Mouse (Mus musculus): ENCODE results near the gene Hist1h2ah. TPM values are rescaled to one million over a fixed set of nuclear protein-coding genes. Genes with fewer than 3 reads are reported as not detected.

The Hist1h2ah gene
- total and polyA plus RNA-seq, 3 experiments = 2.3 to 628 (median 8.1) TPM

DNA sequence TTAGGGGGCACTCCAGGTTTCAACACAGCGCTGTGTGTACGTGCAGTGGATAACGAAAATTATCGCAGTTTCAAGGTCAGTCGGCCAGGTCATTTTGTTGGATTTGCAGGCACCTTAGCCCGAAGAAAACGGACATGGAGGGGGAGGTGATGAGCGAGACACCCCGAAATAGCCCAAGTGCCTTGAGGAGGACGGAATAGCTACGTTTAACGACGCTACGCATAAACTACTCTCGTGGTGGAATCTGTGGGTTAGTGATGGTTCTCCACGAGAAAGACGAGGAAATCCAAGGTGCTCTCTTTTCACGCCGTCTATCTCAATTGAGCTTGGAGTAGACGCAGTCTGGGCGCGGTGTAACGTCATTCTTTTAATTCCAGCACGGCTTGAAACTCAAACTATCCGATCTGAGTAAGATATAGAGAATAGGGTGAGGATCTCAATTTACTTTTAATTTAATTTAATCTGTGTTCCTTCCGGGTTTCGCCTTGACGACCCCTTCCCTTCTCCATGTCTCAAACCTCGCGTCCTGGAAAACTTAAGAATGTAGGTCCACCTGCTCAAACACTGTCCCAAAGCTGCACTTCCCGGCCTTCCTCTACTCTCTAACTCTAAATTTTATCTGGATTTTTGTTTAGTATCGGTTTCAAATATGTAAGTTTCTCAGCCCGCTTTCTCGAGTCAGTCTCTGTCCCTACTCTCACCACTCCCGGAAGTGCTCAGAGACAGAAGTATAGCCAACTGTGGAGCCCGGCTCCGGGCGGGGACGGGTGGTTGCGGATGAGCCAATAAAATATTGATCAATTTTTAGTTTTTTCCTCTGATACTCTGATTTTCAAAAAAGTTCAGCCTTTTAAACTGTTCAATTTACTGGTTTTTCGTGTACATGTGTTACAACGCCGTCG is 15.2 kb downstream of the Hist1h2ah start:
- peaks cover 0 to 9% of the 10 kb centered on the region in 2 experiments; a peak in 2 of 4 replicates for H3K4me1 ChIP-seq (ENCODE audit: control insufficient read depth in 1 of 2, insufficient read depth in 2 of 2)
- TF ChIP-seq ELF1 (IDR thresholded peaks at IDR 0.05; ENCODE audit: low read depth, low read length) (peak; percentile 87), BHLHE40 (IDR thresholded peaks at IDR 0.05; ENCODE audit: low read depth, low read length) (no peak)
- no peaks in the 10 kb centered on the region for H3K36me3 ChIP-seq (replicated peaks in 1 of 2; ENCODE audit: control insufficient read depth in 1 of 2, insufficient read depth in 1 of 2, low read length in 1 of 2)
- DNase-seq (ENCODE audit: extremely low read depth) = peak; percentile 54
- dilution Hi-C loops (cut with MboI; ENCODE audit: extremely low pct_ligation_motif_present, extremely low pct_unique_long_range_greater_than_20kb, low sequenced_read_pairs) = no loop called here
- H3K27ac ChIP-seq (ENCODE audit: insufficient read depth, low read depth) = no peak overlapping the region
- H3K4me2 ChIP-seq (ENCODE audit: insufficient read depth, low read depth, poor library complexity, severe bottlenecking) = peak overlapping the region; percentile 85; the same call in 1 of the 2 replicates
- H3K79me2 ChIP-seq (replicated peaks; ENCODE audit: control insufficient read depth, extremely low read depth, insufficient read depth, poor library complexity, severe bottlenecking) = no peaks in the 10 kb centered on the region
- in situ Hi-C loops (cut with MboI; ENCODE audit: low pct_ligation_motif_present, low pct_unique_long_range_greater_than_20kb, low sequenced_read_pairs) = loop anchor here (5.0 to 25.0 kb wide), 3 partner anchors 43 to 845 kb away; partner anchors contain the start of genes Trim27 and Zkscan3
- no peaks in the 10 kb centered on the region for H3K9me3 ChIP-seq (replicated peaks; ENCODE audit: low read length)
- peak overlapping the region; percentile 50 to 68 (median 64) for H3K4me3 ChIP-seq (replicated peaks in 1 of 3; ENCODE audit: low read depth in 2 of 3, low read length in 2 of 3, poor library complexity in 1 of 3)
- peak overlapping the region; percentile 82 for H3K9ac ChIP-seq (ENCODE audit: insufficient read depth, low read depth)
- H3K27me3 ChIP-seq (replicated peaks) = peaks cover 14% of the 10 kb centered on the region

DNA sequence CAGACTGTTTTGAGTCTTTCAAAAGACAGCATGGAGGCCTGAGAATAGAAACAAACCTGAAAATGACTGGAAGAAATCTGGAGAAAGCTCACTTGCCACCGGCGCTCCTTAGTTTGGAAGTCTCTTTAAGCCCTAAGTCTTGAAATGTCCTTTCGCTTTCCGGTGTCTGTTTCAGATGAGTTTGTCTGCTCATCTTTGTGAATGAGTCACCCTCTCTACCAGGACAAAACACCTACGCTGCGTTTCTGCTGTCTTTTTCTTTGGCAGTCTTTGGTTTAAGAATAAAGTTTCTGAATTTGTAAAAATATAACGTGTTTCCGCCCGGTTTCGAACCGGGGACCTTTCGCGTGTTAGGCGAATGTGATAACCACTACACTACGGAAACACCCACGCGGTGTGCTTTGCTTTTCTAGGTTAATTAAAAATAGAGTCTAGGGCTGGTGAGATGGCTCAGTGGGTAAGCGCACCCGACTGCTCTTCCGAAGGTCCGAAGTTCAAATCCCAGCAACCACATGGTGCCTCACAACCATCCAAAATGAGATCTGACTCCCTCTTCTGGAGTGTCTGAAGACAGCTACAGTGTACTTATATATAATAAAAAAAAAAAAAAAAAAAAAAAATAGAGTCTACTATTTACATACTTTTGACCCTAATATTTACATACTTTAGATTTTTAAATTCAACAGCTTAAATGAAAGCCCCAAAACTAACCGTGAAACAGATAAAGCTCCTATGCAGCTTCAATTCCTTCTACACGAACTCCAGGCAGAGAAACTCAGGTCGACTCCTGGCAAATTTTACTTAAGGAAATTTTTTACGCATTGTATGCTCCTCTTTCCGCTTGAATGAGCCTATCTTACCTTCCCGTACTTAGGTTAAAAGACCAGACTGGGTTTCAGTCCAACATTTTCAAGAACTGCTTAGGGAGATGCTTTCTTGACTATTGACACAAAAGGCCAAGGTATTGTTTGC is 19.6 kb downstream of the Hist1h2ah start:
- Histone ChIP-seq H3K4me3 (replicated peaks in 1 of 3; ENCODE audit: low read depth in 2 of 3, low read length in 2 of 3, poor library complexity in 1 of 3) (peak overlapping the region; percentile 18 to 28 (median 27)), H3K9ac (ENCODE audit: insufficient read depth, low read depth) (peak overlapping the region; percentile 14; the same call in 1 of the 2 replicates), H3K9me3 (replicated peaks; ENCODE audit: low read length) (no peaks in the 10 kb centered on the region), H3K4me2 (ENCODE audit: insufficient read depth, low read depth, poor library complexity, severe bottlenecking) (peak overlapping the region; percentile 80), H3K27me3 (replicated peaks) (peaks cover 46% of the 10 kb centered on the region), H3K36me3 (replicated peaks in 1 of 2; ENCODE audit: control insufficient read depth in 1 of 2, insufficient read depth in 1 of 2, low read length in 1 of 2) (no peaks in the 10 kb centered on the region), H3K4me1 (ENCODE audit: control insufficient read depth in 1 of 2, insufficient read depth in 2 of 2) (peaks cover 0 to 10% of the 10 kb centered on the region in 2 experiments; a peak in 2 of 4 replicates), H3K79me2 (replicated peaks; ENCODE audit: control insufficient read depth, extremely low read depth, insufficient read depth, poor library complexity, severe bottlenecking) (no peaks in the 10 kb centered on the region), H3K27ac (ENCODE audit: insufficient read depth, low read depth) (no peak overlapping the region)
- in situ Hi-C loops (cut with MboI; ENCODE audit: low pct_ligation_motif_present, low pct_unique_long_range_greater_than_20kb, low sequenced_read_pairs) (loop anchor here (25.0 kb wide), 1 partner anchor 603 kb away; the partner anchor contains the start of gene Zkscan3), dilution Hi-C loops (cut with MboI; ENCODE audit: extremely low pct_ligation_motif_present, extremely low pct_unique_long_range_greater_than_20kb, low sequenced_read_pairs) (no loop called here)
- DNase-seq (ENCODE audit: extremely low read depth) = peak; percentile 95
- TF ChIP-seq MYC (IDR thresholded peaks at IDR 0.05; ENCODE audit: low read depth, low read length) = peak; percentile 80; the same call in 1 of the 2 replicates
- TF ChIP-seq JUND (conservative IDR thresholded peaks at IDR 0.05; ENCODE audit: low read depth, low read length) = 0 out of 2 replicates have a peak, but pooled peaks have one; percentile 34
- TF ChIP-seq ELF1 (IDR thresholded peaks at IDR 0.05; ENCODE audit: low read depth, low read length) = peak; percentile 95
- peak; percentile 86; the same call in 1 of the 2 replicates for TF ChIP-seq E2F4 (IDR thresholded peaks at IDR 0.05; ENCODE audit: insufficient replicate concordance, low read depth, low read length)
- TF ChIP-seq BHLHE40 (IDR thresholded peaks at IDR 0.05; ENCODE audit: low read depth, low read length) = no peak
- peak; percentile 60; the same call in 1 of the 2 replicates for TF ChIP-seq NRF1 (IDR thresholded peaks at IDR 0.05; ENCODE audit: low read depth, low read length)
- TF ChIP-seq CTCF (conservative IDR thresholded peaks at IDR 0.05 in 1 of 2, IDR thresholded peaks at IDR 0.05 in 1 of 2; ENCODE audit: low read depth in 2 of 2, low read length in 2 of 2) = peak in 1 of 2 experiments; percentile 23; a peak in 1 of 4 replicates
- peak; percentile 97 for TF ChIP-seq ZNF384 (IDR thresholded peaks at IDR 0.05; ENCODE audit: low read depth, low read length)
- peak; percentile 98 for TF ChIP-seq TBP (conservative IDR thresholded peaks at IDR 0.05; ENCODE audit: low read depth, low read length)
- peak; percentile 95 for TF ChIP-seq MAFK (IDR thresholded peaks at IDR 0.05; ENCODE audit: insufficient replicate concordance, low read length)
- no peak for TF ChIP-seq SMC3 (IDR thresholded peaks at IDR 0.05; ENCODE audit: low read depth, low read length)
- TF ChIP-seq IRF4 (IDR thresholded peaks at IDR 0.05; ENCODE audit: low read depth, low read length) = 0 out of 2 replicates have a peak, but pooled peaks have one; percentile 13
- 0 out of 2 replicates have a peak, but pooled peaks have one; percentile 29 for TF ChIP-seq JUN (IDR thresholded peaks at IDR 0.05; ENCODE audit: insufficient read depth, low read depth, low read length)
- no peak for TF ChIP-seq PAX5 (IDR thresholded peaks at IDR 0.05; ENCODE audit: low read length)
- no peak for TF ChIP-seq GABPA (IDR thresholded peaks at IDR 0.05; ENCODE audit: insufficient replicate concordance, low read depth, low read length)
